Mouse (Mus musculus) midbrain, embryonic 15.5 days (tissue): Measurements from ENCODE around the gene Olfr2. TPM values are rescaled to one million over a fixed set of nuclear protein-coding genes. Genes with fewer than 3 reads are reported as not detected.
"Not testable (repeated sequence)": the region's sequence is repeated elsewhere in the genome, so short reads cannot be mapped to it uniquely, and the experiment has no call there.

Source experiments
- ATAC-seq: fragments of 200-750 bp; cut with Nextera tagmentation; replicated peaks from 2 replicates; pipeline ENCODE4 v1.8.0; 2017; ENCODE audit warnings: moderate TSS enrichment
- H3K27ac ChIP-seq: fragments of 300-500 bp; sonication (generic); 2 replicates; pipeline ENCODE4 v1.5.1; 2015; ENCODE audit warnings: mild to moderate bottlenecking, inconsistent platforms
- H3K27me3 ChIP-seq: fragments of 300-500 bp; sonication (generic); replicated peaks from 2 replicates; pipeline ENCODE4 v1.6.1; 2015; ENCODE audit warnings: inconsistent platforms
- H3K36me3 ChIP-seq: fragments of 300-500 bp; sonication (generic); replicated peaks from 2 replicates; pipeline ENCODE4 v1.6.1; 2015; ENCODE audit warnings: inconsistent platforms
- H3K4me1 ChIP-seq: fragments of 300-500 bp; sonication (generic); 2 replicates; pipeline ENCODE4 v1.6.1; 2015; ENCODE audit warnings: inconsistent platforms
- H3K4me2 ChIP-seq: fragments of 300-500 bp; sonication (generic); 2 replicates; pipeline ENCODE4 v1.6.1; 2015; ENCODE audit warnings: inconsistent platforms, mild to moderate bottlenecking, moderate library complexity
- H3K4me3 ChIP-seq: fragments of 300-500 bp; sonication (generic); 2 replicates; pipeline ENCODE4 v1.5.1; 2015; ENCODE audit warnings: mild to moderate bottlenecking, inconsistent platforms
- H3K9ac ChIP-seq: fragments of 300-500 bp; sonication (generic); 2 replicates; pipeline ENCODE4 v1.6.1; 2015; ENCODE audit warnings: mild to moderate bottlenecking, inconsistent platforms
- H3K9me3 ChIP-seq: fragments of 300-500 bp; sonication (generic); 2 replicates; pipeline ENCODE4 v1.6.1; 2016; ENCODE audit warnings: inconsistent platforms
- WGBS: fragments of 180-500 bp; shearing (Covaris S2); methylation state at CpG from one replicate; pipeline ENCODE4 v1.1.7; 2015; ENCODE audit warnings: mixed read lengths; 5-methylcytosine and 5-hydroxymethylcytosine counted together
- polyA plus RNA-seq: library from polyadenylated mRNA; unstranded; fragments of >200 nt; fragmentation: Nextera tagmentation; extraction: Ambion mirVana; gene quantifications from 2 replicates; pipeline ENCODE4 v1.2.1, GENCODE M21; 2015

Gene Olfr2
- polyA plus RNA-seq, result not detected in 2 replicates

- WGBS, result 50% methylated on average over 1 of the region's 1 CpGs
- H3K36me3 ChIP-seq, result no peaks in the 10 kb centered on the region
- H3K4me1 ChIP-seq, result no peaks in the 10 kb centered on the region
Measured at GRCm38 (mm10) chr7:107005972-107006371, at the start of gene Olfr2. Gene Olfr2 (minus strand): TSS chr7:107006072.

GRCm38 (mm10) chr7:107047578-107047977, 41.7 kb upstream of the Olfr2 start:
- H3K4me3 ChIP-seq, result no peak overlapping the region
- no peak for ATAC-seq
- no peak overlapping the region for H3K4me2 ChIP-seq
- H3K27ac ChIP-seq, result no peak overlapping the region
- H3K36me3 ChIP-seq, result no peaks in the 10 kb centered on the region
- H3K4me1 ChIP-seq, result no peaks in the 10 kb centered on the region
- WGBS, result 42% methylated on average over 3 of the region's 3 CpGs
- H3K9me3 ChIP-seq, result no peaks in the 10 kb centered on the region
- no peaks in the 10 kb centered on the region for H3K27me3 ChIP-seq
- no peak overlapping the region for H3K9ac ChIP-seq

More at GRCm38 (mm10) chr7:107005972-107006371, at the start of gene Olfr2:
- Histone ChIP-seq H3K4me2 (no peak within 1 kb of the TSS), H3K27me3 (no peaks in the 10 kb centered on the region), H3K27ac (no peak within 1 kb of the TSS), H3K9ac (no peak within 1 kb of the TSS), H3K9me3 (no peaks in the 10 kb centered on the region), H3K4me3 (no peak within 1 kb of the TSS)
- ATAC-seq, result no peak

- no peak; the same call in 1 of the 2 replicates for ATAC-seq
- no peak overlapping the region for H3K9ac ChIP-seq
- no peaks in the 10 kb centered on the region for H3K36me3 ChIP-seq
- H3K4me1 ChIP-seq, result no peaks in the 10 kb centered on the region
- H3K9me3 ChIP-seq, result no peaks in the 10 kb centered on the region
- H3K27me3 ChIP-seq, result no peaks in the 10 kb centered on the region
- H3K4me3 ChIP-seq, result no peak overlapping the region
- 3% methylated on average over 5 of the region's 5 CpGs for WGBS
- no peak overlapping the region for H3K27ac ChIP-seq
- H3K4me2 ChIP-seq, result no peak overlapping the region
Measured at GRCm38 (mm10) chr7:107045833-107046232, 40.0 kb upstream of the Olfr2 start.

DNA sequence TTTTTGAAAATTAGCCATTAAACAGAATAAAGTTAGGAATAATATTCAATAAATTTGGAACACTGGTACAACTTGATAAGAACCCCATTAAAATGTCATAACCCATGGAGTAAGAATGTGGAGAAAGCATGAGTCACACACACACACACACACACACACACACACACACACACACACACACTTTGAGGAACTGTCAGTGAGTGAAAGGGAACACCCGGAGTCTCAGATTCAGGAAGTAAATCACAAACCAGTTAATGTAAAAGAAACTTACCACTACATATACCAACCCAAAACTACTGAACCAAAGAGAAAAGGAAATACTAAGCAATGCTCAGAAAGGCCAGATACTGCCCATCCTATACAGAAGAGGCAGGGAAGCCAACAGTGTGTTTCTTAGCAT, 38.5 kb upstream of the Olfr2 start:
- Histone ChIP-seq H3K4me2 (no peak overlapping the region), H3K27me3 (no peaks in the 10 kb centered on the region), H3K9ac (no peak overlapping the region), H3K4me3 (no peak overlapping the region), H3K9me3 (no peaks in the 10 kb centered on the region), H3K27ac (no peak overlapping the region), H3K36me3 (no peaks in the 10 kb centered on the region), H3K4me1 (no peaks in the 10 kb centered on the region)
- ATAC-seq, result no peak
- WGBS, result 95% methylated on average over 1 of the region's 1 CpGs

- ATAC-seq, result no peak
- no peaks in the 10 kb centered on the region for H3K36me3 ChIP-seq
- H3K4me3 ChIP-seq, result no peak overlapping the region
- H3K27me3 ChIP-seq, result no peaks in the 10 kb centered on the region
- H3K9ac ChIP-seq, result no peak overlapping the region
- no peak overlapping the region for H3K4me2 ChIP-seq
- H3K9me3 ChIP-seq, result no peaks in the 10 kb centered on the region
- H3K4me1 ChIP-seq, result no peaks in the 10 kb centered on the region
- H3K27ac ChIP-seq, result no peak overlapping the region
- 87% methylated on average over 3 of the region's 3 CpGs for WGBS
Measured at GRCm38 (mm10) chr7:107043136-107043535, 37.3 kb upstream of the Olfr2 start.

GRCm38 (mm10) chr7:107039934-107040563, 34.2 kb upstream of the Olfr2 start:
- no peaks in the 10 kb centered on the region for H3K9me3 ChIP-seq
- H3K9ac ChIP-seq, result no peak overlapping the region
- no peak overlapping the region for H3K4me3 ChIP-seq
- WGBS, result 80% methylated on average over 2 of the region's 2 CpGs
- H3K36me3 ChIP-seq, result no peaks in the 10 kb centered on the region
- no peak overlapping the region for H3K4me2 ChIP-seq
- H3K27me3 ChIP-seq, result no peaks in the 10 kb centered on the region
- no peak for ATAC-seq
- no peaks in the 10 kb centered on the region for H3K4me1 ChIP-seq
- no peak overlapping the region for H3K27ac ChIP-seq

DNA sequence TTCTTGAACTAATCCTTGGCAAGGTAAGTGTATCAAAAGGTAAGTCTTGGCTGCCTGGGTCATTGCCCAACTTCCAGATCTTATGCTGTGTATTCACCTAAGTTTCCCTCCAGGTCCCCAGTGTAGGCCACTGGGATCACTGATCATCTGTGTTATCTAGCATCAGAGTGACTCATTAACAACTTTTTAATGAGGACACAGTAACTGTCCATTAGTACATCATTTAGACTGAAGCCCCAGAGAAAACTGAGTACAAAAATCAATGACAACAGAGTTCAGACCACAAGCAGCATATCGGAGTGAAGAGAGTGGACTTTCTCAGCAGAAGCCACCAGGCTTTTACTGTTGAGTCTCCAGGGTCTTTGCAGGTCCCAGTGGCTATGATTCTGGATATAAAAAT, 25.0 kb upstream of the Olfr2 start, which contains the start of gene Olfr713:
TSS of gene Olfr713 (plus strand) at position 301 of the 400 bp plus-strand sequence.
- ATAC-seq, result no peak
- no peak within 1 kb of the TSS for H3K4me3 ChIP-seq
- H3K27me3 ChIP-seq, result no peaks in the 10 kb centered on the region
- no peak within 1 kb of the TSS for H3K4me2 ChIP-seq
- no peak within 1 kb of the TSS for H3K27ac ChIP-seq
- no peaks in the 10 kb centered on the region for H3K4me1 ChIP-seq
- no peaks in the 10 kb centered on the region for H3K36me3 ChIP-seq
- no peaks in the 10 kb centered on the region for H3K9me3 ChIP-seq
- H3K9ac ChIP-seq, result no peak within 1 kb of the TSS
- 92% methylated on average over 1 of the region's 1 CpGs for WGBS

- Histone ChIP-seq H3K9ac (no peak overlapping the region), H3K36me3 (no peaks in the 10 kb centered on the region), H3K27ac (no peak overlapping the region), H3K27me3 (no peaks in the 10 kb centered on the region), H3K4me1 (no peaks in the 10 kb centered on the region), H3K4me3 (no peak overlapping the region), H3K9me3 (no peaks in the 10 kb centered on the region), H3K4me2 (no peak overlapping the region)
- ATAC-seq, result no peak
- 65% methylated on average over 3 of the region's 3 CpGs for WGBS
Measured at GRCm38 (mm10) chr7:107004169-107004568, 1.7 kb downstream of the Olfr2 start.

DNA sequence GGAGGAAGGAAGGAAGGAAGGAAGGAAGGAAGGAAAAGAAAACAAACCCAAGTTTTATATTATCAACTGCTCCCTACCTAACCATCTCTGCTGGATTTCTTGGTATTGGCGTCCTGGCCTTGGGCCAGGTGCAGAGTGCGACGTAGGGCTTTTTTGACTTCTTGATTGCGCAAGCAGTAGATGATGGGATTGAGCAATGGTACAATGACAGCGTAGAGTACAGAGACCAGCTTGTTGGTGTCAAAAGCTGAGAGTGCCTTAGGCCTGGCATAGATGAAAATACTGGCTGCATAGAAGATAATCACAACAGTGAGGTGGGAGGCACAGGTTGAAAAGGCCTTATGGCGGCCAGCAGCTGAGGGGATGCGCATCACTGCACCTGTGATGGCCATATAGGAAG, 5.1 kb downstream of the Olfr2 start:
- no peaks in the 10 kb centered on the region for H3K4me1 ChIP-seq
- H3K36me3 ChIP-seq, result no peaks in the 10 kb centered on the region
- no peak overlapping the region for H3K4me2 ChIP-seq
- H3K9me3 ChIP-seq, result no peaks in the 10 kb centered on the region
- 90% methylated on average over 7 of the region's 7 CpGs for WGBS
- no peak for ATAC-seq
- H3K4me3 ChIP-seq, result no peak overlapping the region
- H3K27ac ChIP-seq, result no peak overlapping the region
- no peaks in the 10 kb centered on the region for H3K27me3 ChIP-seq
- H3K9ac ChIP-seq, result no peak overlapping the region

DNA sequence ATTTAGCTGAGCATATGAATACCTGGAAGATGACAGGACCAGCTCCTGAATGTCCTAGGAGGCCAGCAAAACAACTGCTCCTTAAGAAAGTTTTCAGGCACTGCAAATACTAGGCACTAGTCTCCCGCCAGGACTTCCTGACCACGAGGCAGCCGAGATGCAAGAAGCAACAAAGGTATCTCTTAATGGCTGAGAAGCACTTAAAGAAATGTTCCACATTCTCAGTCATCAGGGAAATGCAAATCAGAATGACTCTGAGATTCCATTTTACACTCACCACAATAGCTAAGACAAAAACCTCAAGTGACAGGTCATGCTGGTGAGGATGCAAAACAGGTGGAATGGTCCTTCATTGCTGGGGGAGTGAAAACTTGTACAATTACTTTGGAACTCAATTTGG, 20.6 kb downstream of the Olfr2 start:
- no peaks in the 10 kb centered on the region for H3K27me3 ChIP-seq
- no peak overlapping the region for H3K9ac ChIP-seq
- H3K4me1 ChIP-seq, result no peaks in the 10 kb centered on the region
- no peaks in the 10 kb centered on the region for H3K9me3 ChIP-seq
- ATAC-seq, result no peak
- WGBS, result 93% methylated on average over 3 of the region's 3 CpGs
- no peak overlapping the region for H3K27ac ChIP-seq
- no peak overlapping the region for H3K4me2 ChIP-seq
- no peak overlapping the region for H3K4me3 ChIP-seq
- no peaks in the 10 kb centered on the region for H3K36me3 ChIP-seq

DNA sequence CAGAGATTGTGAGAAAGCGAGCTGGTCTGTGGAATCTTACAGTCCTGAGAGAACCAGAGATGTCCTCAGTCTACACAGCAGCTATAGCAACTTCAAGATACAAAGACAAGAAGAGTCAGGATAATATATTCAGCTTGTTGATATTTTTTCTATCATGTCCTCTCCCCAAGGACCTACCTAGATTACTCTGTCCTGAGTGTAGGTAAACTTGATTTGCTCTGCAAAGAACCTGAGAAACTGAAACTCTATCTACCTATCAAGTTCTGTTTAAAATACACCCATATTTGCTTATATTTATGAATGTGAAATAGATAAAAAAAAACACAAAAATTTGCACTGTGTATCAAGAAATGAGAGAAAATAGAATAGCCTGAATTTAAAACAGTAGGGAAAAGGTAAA, 30.5 kb downstream of the Olfr2 start, which contains the start of gene Olfr711:
TSS of gene Olfr711 (minus strand) at position 101 of the 400 bp plus-strand sequence.
- Histone ChIP-seq H3K4me1 (no peaks in the 10 kb centered on the region), H3K27me3 (no peaks in the 10 kb centered on the region), H3K4me3 (no peak within 1 kb of the TSS), H3K4me2 (no peak within 1 kb of the TSS), H3K27ac (no peak within 1 kb of the TSS), H3K9me3 (no peaks in the 10 kb centered on the region), H3K36me3 (no peaks in the 10 kb centered on the region), H3K9ac (no peak within 1 kb of the TSS)
- 47% methylated on average over 1 of the region's 1 CpGs for WGBS
- ATAC-seq, result no peak

GRCm38 (mm10) chr7:106967503-106967902, 38.4 kb downstream of the Olfr2 start:
- not testable (repeated sequence) for H3K4me2 ChIP-seq, H3K4me1 ChIP-seq, H3K27ac ChIP-seq, H3K9me3 ChIP-seq, H3K27me3 ChIP-seq, H3K9ac ChIP-seq, H3K4me3 ChIP-seq, H3K36me3 ChIP-seq, ATAC-seq

- Histone ChIP-seq H3K27ac (no peak within 1 kb of the TSS), H3K9ac (no peak within 1 kb of the TSS), H3K4me2 (no peak within 1 kb of the TSS), H3K4me3 (no peak within 1 kb of the TSS), H3K9me3 (peaks cover 4% of the 10 kb centered on the region; the same call in 1 of the 2 replicates), H3K4me1 (no peaks in the 10 kb centered on the region), H3K36me3 (no peaks in the 10 kb centered on the region), H3K27me3 (no peaks in the 10 kb centered on the region)
- ATAC-seq, result no peak
- WGBS, result 85% methylated on average over 1 of the region's 1 CpGs
Measured at GRCm38 (mm10) chr7:106963837-106964236, 42.0 kb downstream of the Olfr2 start, which contains the start of gene Olfr6. Gene Olfr6 (minus strand): TSS chr7:106963937.
